Mouse (Mus musculus) macrophage (primary cell): Measurements from ENCODE around the gene Slf1. TPM values are rescaled to one million over a fixed set of nuclear protein-coding genes. Genes with fewer than 3 reads are reported as not detected.
"Not testable (repeated sequence)": the region's sequence is repeated elsewhere in the genome, so short reads cannot be mapped to it uniquely, and the experiment has no call there.

Source experiments
- H3K27ac ChIP-seq: fragments of 350-480 bp; formaldehyde crosslinking; 2 replicates; pipeline ENCODE4 v1.9.0; 2021
- H3K36me3 ChIP-seq: fragments of 350-480 bp; formaldehyde crosslinking; 2 replicates; pipeline ENCODE4 v1.9.0; 2021; ENCODE audit errors: inconsistent target
- H3K4me3 ChIP-seq: fragments of 350-480 bp; formaldehyde crosslinking; 2 replicates; pipeline ENCODE4 v1.9.0; 2021; ENCODE audit errors: inconsistent target
- H3K79me2 ChIP-seq: fragments of 350-480 bp; formaldehyde crosslinking; 2 replicates; pipeline ENCODE4 v1.9.0; 2021; ENCODE audit errors: inconsistent target
- WGBS: methylation state at CpG from one replicate; pipeline ENCODE4 v1.1.7; 2026; ENCODE audit warnings: inconsistent platforms; ENCODE audit not compliant: missing documents; 5-methylcytosine and 5-hydroxymethylcytosine counted together
- polyA plus RNA-seq: library from polyadenylated mRNA; stranded (reverse); fragments of 250-400 nt; gene quantifications from 3 replicates; pipeline ENCODE4 v1.2.4, GENCODE M21; 2018; ENCODE audit warnings: inconsistent platforms
- total RNA-seq, 78 experiments: library from RNA; depleted of rRNA; stranded (reverse); fragments of 250-400 nt; gene quantifications; 1 replicate in 9 of 78; 2 replicates in 24 of 78; 3 replicates in 43 of 78; 4 replicates in 2 of 78; pipeline ENCODE4 v1.2.4; 2018; ENCODE audit warnings: inconsistent platforms in 56 of 78

Slf1 gene
- 10 to 100 TPM in 23 of 26 experiments, 1 to 10 TPM in 3; 8.1 to 51.1 (median 26.0) TPM for total RNA-seq (2018; cell fraction: chromatin; rRNA removed)
- total RNA-seq (2018; cell fraction: cytosol; rRNA removed) = 1 to 10 TPM; 2.5 to 6.3 (median 5.1) TPM
- 10 to 100 TPM in 17 of 26 experiments, 1 to 10 TPM in 9; 3.6 to 49.9 (median 15.6) TPM for total RNA-seq (2018; cell fraction: nucleus; rRNA removed)
- 3.3 to 10.0 TPM (median 3.7 TPM) in 3 replicates for polyA plus RNA-seq

- no peaks in the 10 kb centered on the region for H3K36me3 ChIP-seq
- peak within 1 kb of the TSS; percentile 61 for H3K4me3 ChIP-seq
- H3K79me2 ChIP-seq = peaks cover 32% of the 10 kb centered on the region; the same call in 1 of the 2 replicates
- under 1% methylated on average over 64 of the region's 65 CpGs for WGBS
- no peak within 1 kb of the TSS for H3K27ac ChIP-seq
Measured at GRCm38 (mm10) chr13:77134931-77135620, at the start of gene Slf1, which contains the start of gene 2210408I21Rik. Gene Slf1 (minus strand): TSS chr13:77135473. Gene 2210408I21Rik (plus strand): TSS chr13:77135540.

GRCm38 (mm10) chr13:77177931-77178330 is 42.7 kb upstream of the Slf1 start:
- no peaks in the 10 kb centered on the region for H3K79me2 ChIP-seq
- H3K36me3 ChIP-seq = no peaks in the 10 kb centered on the region
- no peak overlapping the region for H3K4me3 ChIP-seq
- no peak overlapping the region for H3K27ac ChIP-seq

GRCm38 (mm10) chr13:77140890-77141289 is 5.6 kb upstream of the Slf1 start:
- Histone ChIP-seq H3K27ac (no peak overlapping the region), H3K4me3 (no peak overlapping the region), H3K79me2 (no peaks in the 10 kb centered on the region), H3K36me3 (no peaks in the 10 kb centered on the region)
- WGBS = 93% methylated on average over 2 of the region's 2 CpGs

- WGBS = 2% methylated on average over 11 of the region's 11 CpGs
- H3K27ac ChIP-seq = no peak overlapping the region
- H3K36me3 ChIP-seq = no peaks in the 10 kb centered on the region
- peaks cover 32% of the 10 kb centered on the region; the same call in 1 of the 2 replicates for H3K79me2 ChIP-seq
- H3K4me3 ChIP-seq = peak overlapping the region; percentile 61
Measured at GRCm38 (mm10) chr13:77135621-77135981, 328 bp upstream of the Slf1 start.

- Histone ChIP-seq H3K4me3 (no peak overlapping the region), H3K27ac (no peak overlapping the region), H3K36me3 (no peaks in the 10 kb centered on the region), H3K79me2 (peaks cover 32% of the 10 kb centered on the region; the same call in 1 of the 2 replicates)
- 51% methylated on average over 2 of the region's 2 CpGs for WGBS
Measured at GRCm38 (mm10) chr13:77131132-77131531, 4.1 kb downstream of the Slf1 start.

- no peaks in the 10 kb centered on the region for H3K36me3 ChIP-seq
- WGBS = 68% methylated on average over 2 of the region's 2 CpGs
- H3K27ac ChIP-seq = no peak overlapping the region
- no peak overlapping the region for H3K4me3 ChIP-seq
- H3K79me2 ChIP-seq = peaks cover 17% of the 10 kb centered on the region; the same call in 1 of the 2 replicates
Measured at GRCm38 (mm10) chr13:77128240-77128639, 7.0 kb downstream of the Slf1 start.

GRCm38 (mm10) chr13:77125159-77125558 is 10.1 kb downstream of the Slf1 start:
- H3K36me3 ChIP-seq = no peaks in the 10 kb centered on the region
- no peak overlapping the region for H3K27ac ChIP-seq
- H3K4me3 ChIP-seq = no peak overlapping the region
- WGBS = 97% methylated on average over 3 of the region's 3 CpGs
- H3K79me2 ChIP-seq = no peaks in the 10 kb centered on the region

- Histone ChIP-seq H3K4me3 (no peak overlapping the region), H3K27ac (no peak overlapping the region), H3K36me3 (no peaks in the 10 kb centered on the region), H3K79me2 (no peaks in the 10 kb centered on the region)
- 89% methylated on average over 4 of the region's 4 CpGs for WGBS
Measured at GRCm38 (mm10) chr13:77118695-77119094, 16.6 kb downstream of the Slf1 start.

- Histone ChIP-seq H3K27ac (no peak overlapping the region), H3K79me2 (no peaks in the 10 kb centered on the region), H3K36me3 (no peaks in the 10 kb centered on the region), H3K4me3 (no peak overlapping the region)
Measured at GRCm38 (mm10) chr13:77107734-77108133, 27.5 kb downstream of the Slf1 start.

GRCm38 (mm10) chr13:77092876-77093275 is 42.4 kb downstream of the Slf1 start:
- 100% methylated on average over 1 of the region's 1 CpGs for WGBS
- not testable (repeated sequence) for H3K36me3 ChIP-seq, H3K79me2 ChIP-seq, H3K4me3 ChIP-seq, H3K27ac ChIP-seq

GRCm38 (mm10) chr13:77072030-77072429 is 63.2 kb downstream of the Slf1 start:
- Histone ChIP-seq H3K36me3 (no peaks in the 10 kb centered on the region), H3K79me2 (no peaks in the 10 kb centered on the region), H3K27ac (no peak overlapping the region), H3K4me3 (no peak overlapping the region)

GRCm38 (mm10) chr13:77068847-77069246 is 66.4 kb downstream of the Slf1 start:
- Histone ChIP-seq H3K79me2 (no peaks in the 10 kb centered on the region), H3K4me3 (no peak overlapping the region), H3K36me3 (no peaks in the 10 kb centered on the region), H3K27ac (no peak overlapping the region)
- 82% methylated on average over 1 of the region's 1 CpGs for WGBS

GRCm38 (mm10) chr13:77063221-77063620 is 72.1 kb downstream of the Slf1 start:
- no peak overlapping the region for H3K4me3 ChIP-seq
- H3K79me2 ChIP-seq = no peaks in the 10 kb centered on the region
- no peaks in the 10 kb centered on the region for H3K36me3 ChIP-seq
- WGBS = 100% methylated on average over 1 of the region's 1 CpGs
- H3K27ac ChIP-seq = no peak overlapping the region

- H3K79me2 ChIP-seq = no peaks in the 10 kb centered on the region
- 95% methylated on average over 3 of the region's 3 CpGs for WGBS
- H3K4me3 ChIP-seq = no peak overlapping the region
- no peaks in the 10 kb centered on the region for H3K36me3 ChIP-seq
- H3K27ac ChIP-seq = no peak overlapping the region
Measured at GRCm38 (mm10) chr13:77049736-77050135, 85.5 kb downstream of the Slf1 start.

- Histone ChIP-seq H3K27ac (no peak overlapping the region), H3K4me3 (no peak overlapping the region), H3K79me2 (no peaks in the 10 kb centered on the region), H3K36me3 (no peaks in the 10 kb centered on the region)
- WGBS = 95% methylated on average over 1 of the region's 1 CpGs
Measured at GRCm38 (mm10) chr13:77048461-77048860, 86.8 kb downstream of the Slf1 start.
